Mouse (Mus musculus): ENCODE results near the gene Hamp. TPM values are rescaled to one million over a fixed set of nuclear protein-coding genes. Genes with fewer than 3 reads are reported as not detected.

Gene Hamp
- polyA plus RNA-seq (2015; fragmentation: Nextera tagmentation; extraction: Ambion mirVana), result not detected in 2 replicates

DNA sequence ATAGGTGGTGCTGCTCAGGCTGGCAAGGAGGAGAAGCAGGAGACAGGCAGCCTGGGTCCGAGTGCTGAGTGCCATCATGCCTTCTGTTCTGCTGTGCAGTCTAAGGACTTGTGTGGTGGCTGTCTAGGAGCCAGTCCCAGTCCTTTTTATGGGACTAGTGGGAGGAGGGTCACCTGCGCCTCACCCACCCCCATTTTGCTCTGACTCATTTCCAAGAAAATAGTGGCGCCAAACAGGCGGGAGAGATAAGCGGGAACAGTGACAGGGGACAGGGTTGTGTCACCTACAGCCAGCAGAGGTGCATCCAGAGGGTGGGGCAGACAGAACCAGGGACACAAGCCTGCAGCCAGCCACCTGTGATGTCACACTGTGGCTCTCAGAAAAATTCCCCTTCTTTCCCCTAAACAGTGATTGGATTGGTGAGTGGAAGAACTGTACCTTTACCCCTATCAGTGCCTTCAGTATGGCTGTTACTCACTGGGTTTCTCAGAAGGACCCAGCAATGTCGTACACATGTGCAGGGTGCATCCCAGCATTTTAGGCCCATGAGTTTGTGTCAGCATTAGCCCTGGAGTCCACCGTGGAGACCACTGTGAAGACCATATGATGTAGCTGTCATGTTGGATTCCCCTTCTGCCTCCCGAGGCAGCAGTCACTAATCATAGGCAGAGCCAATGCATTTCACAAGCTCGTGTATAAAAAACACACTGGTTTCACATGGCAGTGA is at the start of gene Hamp:
TSS of gene Hamp (minus strand) at position 124 of the 727 bp plus-strand sequence.
- Histone ChIP-seq H3K4me3 (no peak within 1 kb of the TSS), H3K27me3 (no peaks in the 10 kb centered on the region), H3K9me3 (no peaks in the 10 kb centered on the region), H3K27ac (no peak within 1 kb of the TSS), H3K4me1 (no peaks in the 10 kb centered on the region), H3K36me3 (peaks cover 20% of the 10 kb centered on the region), H3K9ac (no peak within 1 kb of the TSS), H3K4me2 (no peak within 1 kb of the TSS)
- WGBS, result 69% methylated on average over 9 of the region's 9 CpGs
- no peak for ATAC-seq (ENCODE audit: insufficient number of reproducible peaks, insufficient read depth, low FRiP score, low TSS enrichment, low read depth)

DNA sequence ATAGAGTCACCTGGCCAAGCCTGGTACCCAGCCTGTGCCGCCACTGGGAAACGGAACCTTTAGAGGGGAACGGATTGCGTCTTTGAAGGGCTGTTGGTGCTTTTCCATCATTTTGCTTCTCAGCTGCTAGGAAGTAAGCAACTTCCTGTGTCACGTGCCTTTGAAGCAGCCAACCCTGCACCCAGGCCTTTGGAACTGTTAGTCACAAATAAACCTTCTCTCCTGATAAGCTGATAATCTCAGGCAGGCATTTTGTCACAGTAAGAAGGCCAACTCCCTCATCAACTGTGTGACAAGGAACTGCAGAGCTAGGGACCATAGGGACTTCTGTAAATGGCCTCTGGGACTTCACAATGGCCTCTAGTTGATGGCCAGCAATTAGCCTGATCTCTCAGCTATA is 48.3 kb upstream of the Hamp start:
- Histone ChIP-seq H3K9me3 (no peaks in the 10 kb centered on the region), H3K4me3 (no peak overlapping the region), H3K4me2 (no peak overlapping the region), H3K9ac (no peak overlapping the region), H3K36me3 (no peaks in the 10 kb centered on the region), H3K27me3 (no peaks in the 10 kb centered on the region), H3K27ac (no peak overlapping the region), H3K4me1 (peaks cover 8% of the 10 kb centered on the region; the same call in 1 of the 2 replicates)
- 85% methylated on average over 5 of the region's 5 CpGs for WGBS
- ATAC-seq (ENCODE audit: insufficient number of reproducible peaks, insufficient read depth, low FRiP score, low TSS enrichment, low read depth), result no peak

DNA sequence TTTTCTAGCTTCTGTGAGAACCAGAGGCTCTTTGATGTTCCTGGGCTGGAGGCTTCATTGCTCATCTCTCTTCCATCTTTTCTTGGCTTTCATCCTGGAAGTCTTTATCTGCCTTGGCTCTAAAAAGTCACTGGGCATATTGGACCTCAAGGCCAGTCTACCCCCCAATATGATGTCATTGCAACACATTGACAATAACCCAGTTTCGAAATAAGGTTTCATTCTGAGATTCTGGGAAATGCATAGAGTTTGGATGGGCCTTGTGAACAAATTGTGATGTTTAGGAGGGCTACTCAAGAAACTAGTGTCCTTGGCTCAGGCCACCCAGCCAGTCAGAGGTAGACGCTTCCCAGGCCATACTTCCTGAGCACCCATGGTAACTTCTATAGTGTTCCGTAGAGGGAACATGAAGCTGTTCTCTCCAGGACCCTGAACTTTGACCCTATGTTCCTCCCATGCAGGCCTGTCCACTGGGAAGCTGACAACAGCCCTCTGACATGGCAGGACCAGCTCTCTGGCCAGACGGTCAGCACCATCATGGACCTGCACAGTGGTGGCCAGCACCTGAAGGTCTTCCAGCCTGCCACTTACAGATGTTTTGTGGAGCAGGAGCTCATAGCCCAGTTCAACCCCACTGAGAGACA is 44.8 kb upstream of the Hamp start:
- Histone ChIP-seq H3K4me3 (no peak overlapping the region), H3K4me2 (no peak overlapping the region), H3K4me1 (no peaks in the 10 kb centered on the region), H3K27ac (no peak overlapping the region), H3K9me3 (no peaks in the 10 kb centered on the region), H3K36me3 (no peaks in the 10 kb centered on the region), H3K27me3 (no peaks in the 10 kb centered on the region), H3K9ac (no peak overlapping the region)
- 88% methylated on average over 4 of the region's 4 CpGs for WGBS
- no peak for ATAC-seq (ENCODE audit: insufficient number of reproducible peaks, insufficient read depth, low FRiP score, low TSS enrichment, low read depth)

DNA sequence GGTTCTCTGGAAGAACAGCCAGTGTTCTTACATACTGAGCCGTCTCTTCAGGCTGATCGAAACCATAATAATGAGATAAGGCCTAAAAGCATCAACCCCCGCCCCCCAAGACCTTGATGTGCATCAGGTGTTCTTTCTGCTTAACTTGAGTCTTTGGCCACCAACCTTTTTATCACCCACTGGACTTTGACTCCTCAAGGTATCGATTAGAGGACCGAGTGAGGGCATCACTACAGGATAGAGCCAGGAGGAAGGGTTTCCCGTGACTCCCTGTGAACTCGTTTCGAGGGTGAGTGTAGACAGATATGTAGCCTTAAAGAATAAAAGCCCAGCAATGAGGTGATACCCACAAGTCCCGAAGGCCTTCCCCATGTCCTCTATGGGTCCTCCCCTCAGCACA is 41.5 kb upstream of the Hamp start:
- Histone ChIP-seq H3K27ac (no peak overlapping the region), H3K27me3 (no peaks in the 10 kb centered on the region), H3K9me3 (no peaks in the 10 kb centered on the region), H3K4me1 (no peaks in the 10 kb centered on the region), H3K36me3 (no peaks in the 10 kb centered on the region), H3K4me2 (no peak overlapping the region), H3K4me3 (no peak overlapping the region), H3K9ac (no peak overlapping the region)
- 82% methylated on average over 9 of the region's 9 CpGs for WGBS
- ATAC-seq (ENCODE audit: insufficient number of reproducible peaks, insufficient read depth, low FRiP score, low TSS enrichment, low read depth), result no peak

DNA sequence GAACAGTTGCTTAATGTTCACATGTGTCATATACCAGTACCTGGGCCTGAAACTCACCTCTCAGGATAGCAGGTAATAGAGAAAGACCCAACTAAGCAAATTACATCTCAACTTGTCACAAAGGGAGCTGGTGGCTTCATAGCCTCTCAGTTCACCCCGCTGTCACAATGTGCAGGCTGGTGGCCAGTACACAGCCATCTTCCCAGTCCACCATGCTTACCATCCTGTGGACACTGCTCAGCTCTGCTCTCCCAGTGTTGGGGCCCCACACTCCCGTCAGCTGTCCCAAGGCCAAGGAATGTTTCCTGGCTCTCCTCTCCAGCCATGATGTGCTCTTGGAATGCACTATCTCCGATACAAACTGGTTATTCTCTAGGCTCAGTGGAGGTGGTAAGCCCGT is 37.9 kb upstream of the Hamp start:
- Histone ChIP-seq H3K9me3 (no peaks in the 10 kb centered on the region), H3K36me3 (no peaks in the 10 kb centered on the region), H3K27ac (no peak overlapping the region), H3K9ac (no peak overlapping the region), H3K27me3 (no peaks in the 10 kb centered on the region), H3K4me1 (no peaks in the 10 kb centered on the region), H3K4me3 (no peak overlapping the region), H3K4me2 (no peak overlapping the region)
- no peak for ATAC-seq (ENCODE audit: insufficient number of reproducible peaks, insufficient read depth, low FRiP score, low TSS enrichment, low read depth)
- 87% methylated on average over 4 of the region's 4 CpGs for WGBS

DNA sequence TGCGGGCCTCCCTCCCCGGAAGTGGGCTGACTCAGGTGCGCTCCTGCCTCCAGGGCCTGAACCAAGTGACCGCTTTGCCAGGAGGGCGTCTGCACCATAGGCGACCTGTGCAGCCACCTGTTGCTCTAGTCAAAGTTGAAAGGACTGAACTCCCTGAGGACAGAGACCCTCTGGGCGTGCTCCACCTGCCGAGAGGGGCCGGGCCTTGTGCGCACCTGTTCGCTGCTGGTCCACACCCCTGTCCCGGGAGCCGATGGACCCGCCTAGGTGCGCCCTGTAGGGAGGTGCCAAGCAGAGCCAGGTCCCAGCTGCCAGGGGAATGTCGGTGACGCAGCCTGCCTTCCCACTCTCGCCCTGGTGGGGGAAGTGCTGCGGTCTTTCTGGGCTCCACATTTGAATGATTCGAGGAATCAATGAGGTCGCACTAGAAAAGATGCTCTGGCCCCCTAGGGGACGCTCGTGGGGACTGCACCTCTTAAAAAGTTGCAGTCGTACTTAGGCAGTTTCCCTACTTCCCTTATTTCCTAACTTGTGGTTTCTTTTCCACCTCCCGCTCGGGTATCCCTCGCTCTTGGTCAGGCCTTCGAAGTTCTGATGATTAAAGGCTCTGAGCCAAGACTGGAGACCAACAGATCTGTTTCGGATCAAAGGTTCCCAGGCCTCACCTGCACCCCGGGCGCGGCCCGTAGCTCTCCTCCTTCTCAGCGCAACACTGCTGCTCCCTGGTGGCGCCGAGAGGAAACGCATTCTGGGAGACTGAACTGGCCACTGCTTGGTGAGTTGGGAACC is 29.9 kb upstream of the Hamp start, which contains the start of gene Fam187b:
TSS of gene Fam187b (plus strand) at position 290 of the 789 bp plus-strand sequence.
- no peaks in the 10 kb centered on the region for H3K36me3 ChIP-seq
- peak within 1 kb of the TSS; percentile 44 for H3K4me3 ChIP-seq
- ATAC-seq (ENCODE audit: insufficient number of reproducible peaks, insufficient read depth, low FRiP score, low TSS enrichment, low read depth), result peak; percentile 87
- H3K27ac ChIP-seq, result peak within 1 kb of the TSS; percentile 69
- H3K9me3 ChIP-seq, result no peaks in the 10 kb centered on the region
- H3K4me1 ChIP-seq, result peaks cover 8% of the 10 kb centered on the region; the same call in 1 of the 2 replicates
- under 1% methylated on average over 37 of the region's 37 CpGs for WGBS
- H3K27me3 ChIP-seq, result peaks cover 27% of the 10 kb centered on the region
- peak within 1 kb of the TSS; percentile 62 for H3K4me2 ChIP-seq
- peak within 1 kb of the TSS; percentile 70 for H3K9ac ChIP-seq

DNA sequence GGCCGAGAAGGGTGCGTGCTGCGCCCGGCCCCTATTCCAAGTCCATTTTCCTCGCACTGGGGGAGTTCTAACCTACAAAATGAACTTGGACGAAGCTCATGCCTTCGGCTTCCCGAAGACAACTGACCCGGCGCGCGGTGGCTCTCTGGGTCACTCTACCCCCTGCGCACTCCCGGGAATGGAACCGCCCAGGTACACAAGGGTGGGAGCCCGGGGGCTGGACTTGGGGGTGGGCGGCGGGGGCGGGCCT is 29.3 kb upstream of the Hamp start, which contains the start of gene Lsr:
TSS of gene Lsr (minus strand) at position 214 of the 250 bp plus-strand sequence.
- H3K9me3 ChIP-seq, result no peaks in the 10 kb centered on the region
- peak within 1 kb of the TSS; percentile 70 for H3K9ac ChIP-seq
- peak within 1 kb of the TSS; percentile 62 for H3K4me2 ChIP-seq
- H3K27ac ChIP-seq, result peak within 1 kb of the TSS; percentile 69
- WGBS, result under 1% methylated on average over 19 of the region's 19 CpGs
- peaks cover 27% of the 10 kb centered on the region for H3K27me3 ChIP-seq
- peak within 1 kb of the TSS; percentile 44 for H3K4me3 ChIP-seq
- ATAC-seq (ENCODE audit: insufficient number of reproducible peaks, insufficient read depth, low FRiP score, low TSS enrichment, low read depth), result peak; percentile 74
- peaks cover 8% of the 10 kb centered on the region; the same call in 1 of the 2 replicates for H3K4me1 ChIP-seq
- H3K36me3 ChIP-seq, result no peaks in the 10 kb centered on the region

DNA sequence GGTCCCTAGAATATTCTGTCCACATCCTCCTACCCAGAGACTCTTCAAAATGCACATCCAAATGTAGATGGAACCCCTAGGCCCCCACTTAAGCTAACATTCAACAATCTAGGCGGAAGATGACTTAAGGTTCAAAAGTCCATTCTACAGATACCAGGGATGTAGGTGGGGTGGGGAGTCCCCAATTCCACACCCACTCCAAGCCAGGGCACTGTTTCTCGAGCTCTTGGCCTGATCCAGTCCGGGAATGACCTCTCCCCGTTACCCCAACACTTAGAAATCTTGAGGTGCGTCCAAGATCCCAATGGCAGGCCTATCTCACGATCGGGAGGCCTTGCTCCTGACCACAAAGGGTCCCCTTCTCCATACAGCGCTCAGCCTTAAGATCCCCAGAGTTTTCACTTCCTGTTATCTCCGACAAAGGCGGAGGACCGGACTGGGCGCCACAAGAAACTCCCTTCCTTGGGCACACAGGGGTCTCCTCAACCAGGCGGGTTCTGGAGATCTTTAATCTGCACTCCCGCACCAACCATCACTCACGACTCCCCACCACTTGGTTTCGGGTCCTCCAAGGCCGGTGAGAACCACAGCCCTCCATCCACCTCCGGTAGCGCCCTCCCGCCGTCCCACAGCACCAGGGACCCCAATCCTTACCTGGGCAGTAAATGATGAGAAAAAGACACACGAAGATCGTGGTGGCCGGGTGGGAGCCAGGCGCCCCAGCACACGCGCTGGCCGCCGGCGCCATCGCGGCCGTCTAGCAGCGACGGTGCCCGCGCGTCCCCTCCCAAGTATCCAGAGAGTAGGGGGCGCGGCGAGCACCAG is 28.8 kb upstream of the Hamp start:
- 3% methylated on average over 41 of the region's 41 CpGs for WGBS
- ATAC-seq (ENCODE audit: insufficient number of reproducible peaks, insufficient read depth, low FRiP score, low TSS enrichment, low read depth), result peak; percentile 5; the same call in 1 of the 2 replicates
- H3K27ac ChIP-seq, result 0 out of 2 replicates have a peak overlapping the region, but pooled peaks have one; percentile 22
- peaks cover 27% of the 10 kb centered on the region for H3K27me3 ChIP-seq
- peak overlapping the region; percentile 70 for H3K9ac ChIP-seq
- H3K9me3 ChIP-seq, result no peaks in the 10 kb centered on the region
- H3K36me3 ChIP-seq, result no peaks in the 10 kb centered on the region
- H3K4me1 ChIP-seq, result peaks cover 8% of the 10 kb centered on the region; the same call in 1 of the 2 replicates
- H3K4me2 ChIP-seq, result peak overlapping the region; percentile 62
- peak overlapping the region; percentile 44 for H3K4me3 ChIP-seq

DNA sequence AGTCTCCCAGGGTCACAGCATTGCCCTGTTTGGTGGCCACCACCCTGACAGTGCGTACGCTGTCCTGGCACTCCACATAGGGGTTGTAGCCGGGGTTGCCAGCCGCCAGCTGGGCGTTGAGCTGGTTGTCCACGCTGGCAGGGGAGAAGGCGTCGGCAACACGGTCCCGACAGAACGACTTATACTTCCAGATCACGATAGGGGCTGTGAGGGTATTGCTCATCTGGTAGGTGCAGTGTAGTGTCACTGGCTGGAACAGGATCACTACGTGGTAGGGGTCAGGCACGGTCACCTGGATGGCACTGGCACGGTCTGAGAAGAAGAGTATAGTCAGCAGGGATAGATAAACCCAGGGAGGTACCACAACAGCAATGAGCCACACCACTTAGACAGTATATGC is 28.1 kb upstream of the Hamp start:
- WGBS, result 89% methylated on average over 15 of the region's 15 CpGs
- H3K4me3 ChIP-seq, result peak overlapping the region; percentile 44
- peak overlapping the region; percentile 62 for H3K4me2 ChIP-seq
- H3K36me3 ChIP-seq, result no peaks in the 10 kb centered on the region
- no peak for ATAC-seq (ENCODE audit: insufficient number of reproducible peaks, insufficient read depth, low FRiP score, low TSS enrichment, low read depth)
- H3K9me3 ChIP-seq, result no peaks in the 10 kb centered on the region
- no peak overlapping the region for H3K9ac ChIP-seq
- H3K4me1 ChIP-seq, result peaks cover 8% of the 10 kb centered on the region; the same call in 1 of the 2 replicates
- peaks cover 27% of the 10 kb centered on the region for H3K27me3 ChIP-seq
- no peak overlapping the region for H3K27ac ChIP-seq

DNA sequence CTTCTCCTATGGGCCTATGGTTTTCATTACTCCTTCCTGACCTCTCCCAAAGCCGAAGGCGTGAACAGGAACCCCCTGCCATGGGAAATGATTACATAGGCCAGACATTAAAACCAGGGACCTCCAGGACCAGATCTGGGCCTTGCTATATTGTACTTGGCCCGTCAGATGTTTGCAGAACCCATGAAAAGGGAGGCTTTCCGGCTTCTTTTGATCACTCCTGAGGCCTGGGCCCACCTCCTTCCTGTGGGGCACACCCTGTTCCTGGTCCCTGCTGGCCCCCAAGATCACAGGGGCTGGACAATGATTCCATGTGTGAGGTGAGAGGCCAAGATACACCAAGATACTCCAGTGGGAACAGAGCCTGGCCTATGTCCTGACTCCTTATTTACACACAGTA is 25.3 kb upstream of the Hamp start:
- no peak overlapping the region for H3K4me2 ChIP-seq
- H3K27ac ChIP-seq, result no peak overlapping the region
- peaks cover 8% of the 10 kb centered on the region; the same call in 1 of the 2 replicates for H3K4me1 ChIP-seq
- peaks cover 27% of the 10 kb centered on the region for H3K27me3 ChIP-seq
- no peaks in the 10 kb centered on the region for H3K36me3 ChIP-seq
- ATAC-seq (ENCODE audit: insufficient number of reproducible peaks, insufficient read depth, low FRiP score, low TSS enrichment, low read depth), result no peak
- H3K9ac ChIP-seq, result no peak overlapping the region
- H3K9me3 ChIP-seq, result no peaks in the 10 kb centered on the region
- H3K4me3 ChIP-seq, result no peak overlapping the region
- 81% methylated on average over 4 of the region's 4 CpGs for WGBS

DNA sequence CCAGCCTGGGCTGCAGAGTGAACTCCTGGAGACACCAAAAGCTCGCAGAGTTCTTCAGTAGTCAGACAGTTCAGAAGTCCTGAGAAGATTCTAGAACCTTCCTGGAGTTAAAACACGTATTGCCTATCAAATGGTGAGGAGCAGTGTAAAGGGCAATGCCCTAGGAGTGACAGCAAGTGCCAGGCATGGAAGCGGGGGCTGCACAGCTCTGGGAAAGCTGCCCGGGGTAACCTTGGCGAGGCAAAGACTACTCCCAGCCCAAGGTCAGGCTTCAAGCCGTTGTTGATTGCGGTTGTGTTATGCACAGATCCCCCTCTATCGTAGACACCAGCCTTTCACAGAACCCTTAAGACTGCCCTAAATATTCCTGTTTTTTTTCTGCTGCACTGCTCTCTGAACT is 24.8 kb upstream of the Hamp start:
- peaks cover 7% of the 10 kb centered on the region; the same call in 1 of the 2 replicates for H3K4me1 ChIP-seq
- 92% methylated on average over 8 of the region's 8 CpGs for WGBS
- H3K9ac ChIP-seq, result no peak overlapping the region
- H3K4me3 ChIP-seq, result no peak overlapping the region
- no peak for ATAC-seq (ENCODE audit: insufficient number of reproducible peaks, insufficient read depth, low FRiP score, low TSS enrichment, low read depth)
- H3K27me3 ChIP-seq, result peaks cover 23% of the 10 kb centered on the region
- no peak overlapping the region for H3K27ac ChIP-seq
- H3K36me3 ChIP-seq, result no peaks in the 10 kb centered on the region
- H3K4me2 ChIP-seq, result no peak overlapping the region
- no peaks in the 10 kb centered on the region for H3K9me3 ChIP-seq

Data from embryonic facial prominence, embryonic 13.5 days (tissue).